Mouse (Mus musculus) megakaryocyte, embryonic 14.5 days (primary cell): ENCODE measurements around the gene 4933405L10Rik.

Experiments
- FLI1 ChIP-seq: IDR thresholded peaks from 2 replicates; pipeline ENCODE4 v1.6.1; 2012; ENCODE audit warnings: low read length, inconsistent platforms, mixed read lengths
- GATA1 ChIP-seq: IDR thresholded peaks from 3 replicates; pipeline ENCODE4 v1.6.1; 2012; ENCODE audit warnings: mixed read lengths, low read length, inconsistent platforms, borderline replicate concordance

- no peak for TF ChIP-seq GATA1
- TF ChIP-seq FLI1, result no peak
Observed at GRCm38 (mm10) chr8:105697196-105697780, 10.2 kb upstream of the 4933405L10Rik start.
